ENCODE assay signal across 15 mouse cellular contexts in genomic region chr9:71185823-71186222, GRCm38 (mm10).
"Had no signal": no experiment of that assay in that cellular context is flagged by ENCODE, and none has a peak within 500 bp of the region (broad histone marks: within the 10 kb centered on the region; RNA-seq: fewer than 3 reads in every experiment).

No protein-coding gene starts in this region.

- H3K9ac ChIP-seq: limb, embryonic 12.5 days; neural tube, embryonic 15.5 days; stomach, embryonic 15.5 days had no signal

- H3K27me3 ChIP-seq: limb, embryonic 12.5 days; neural tube, embryonic 15.5 days; stomach, embryonic 15.5 days had no signal

- H3K4me3 ChIP-seq: limb, embryonic 12.5 days; midbrain, embryonic 10.5 days; myocyte; neural tube, embryonic 15.5 days; stomach, embryonic 15.5 days had no signal

- H3K4me2 ChIP-seq: limb, embryonic 12.5 days; neural tube, embryonic 15.5 days; stomach, embryonic 15.5 days had no signal

- H3K36me3 ChIP-seq: limb, embryonic 12.5 days; midbrain, embryonic 10.5 days; neural tube, embryonic 15.5 days; stomach, embryonic 15.5 days had no signal

- DNase-seq: kidney, adult 11 months; kidney, adult 9 months; kidney, postnatal 36 days; lung, adult 18-20 months; lung, postnatal 4 days; midbrain, embryonic 14.5 days; right cerebral cortex, postnatal 4 days; thymus, adult 2 months; thymus, postnatal 25 days had no signal

- H3K4me1 ChIP-seq: limb, embryonic 12.5 days; stomach, embryonic 15.5 days had no signal

- H3K9me3 ChIP-seq: limb, embryonic 12.5 days; midbrain, embryonic 10.5 days; neural tube, embryonic 15.5 days; stomach, embryonic 15.5 days had no signal

- H3K27ac ChIP-seq: kidney, postnatal 0 days; limb, embryonic 12.5 days; midbrain, embryonic 10.5 days; neural tube, embryonic 15.5 days; stomach, embryonic 15.5 days had no signal
